Mouse (Mus musculus) regulatory T cell (primary cell): ENCODE results near the gene Ctbp2.

Experiments used
- in situ Hi-C: fragments of 300-600 bp; cut with MboI, MseI; formaldehyde crosslinking; loops from one replicate; pipeline ENCODE4 v1.15.1; 2025; ENCODE audit warnings: high pct_unique_total_duplicates

The Ctbp2 gene

DNA sequence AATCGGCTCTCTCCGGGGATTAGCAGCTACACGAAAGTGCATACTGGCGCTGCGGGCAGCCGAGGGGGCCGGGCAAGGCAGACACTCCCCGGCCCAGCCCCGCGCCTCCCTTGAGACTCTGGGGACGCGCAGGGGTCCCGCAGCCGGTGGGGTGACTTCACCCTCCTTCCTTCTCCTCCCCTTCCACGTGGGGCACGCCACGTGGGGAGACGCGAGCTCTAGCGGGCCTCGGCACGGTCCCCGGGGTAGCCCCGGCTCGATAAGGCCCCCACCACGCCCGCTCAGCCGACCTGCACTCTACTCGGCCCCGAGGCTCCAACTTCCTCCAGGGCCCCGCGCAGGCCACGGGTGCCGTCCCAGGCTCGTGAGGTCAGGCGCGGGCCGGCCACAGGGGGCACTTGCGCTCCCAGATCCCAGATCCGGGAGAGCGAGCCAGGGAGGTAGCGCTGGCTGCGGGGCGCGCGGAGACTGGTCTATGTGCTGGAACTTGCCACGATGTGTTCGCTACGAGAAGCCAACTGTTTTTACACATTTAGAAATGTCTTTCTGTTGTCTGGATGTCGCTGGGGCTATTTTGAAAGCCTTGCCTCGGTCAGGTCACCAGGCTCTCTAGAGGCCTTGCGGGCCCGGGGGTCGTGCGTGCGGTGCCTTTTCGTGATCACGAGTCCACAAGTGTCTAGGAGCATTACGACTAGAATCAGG lies at the start of gene Ctbp2:
Gene Ctbp2 (minus strand): TSS at position 356 of the 702 bp plus-strand sequence.
- in situ Hi-C loops: no loop called here

DNA sequence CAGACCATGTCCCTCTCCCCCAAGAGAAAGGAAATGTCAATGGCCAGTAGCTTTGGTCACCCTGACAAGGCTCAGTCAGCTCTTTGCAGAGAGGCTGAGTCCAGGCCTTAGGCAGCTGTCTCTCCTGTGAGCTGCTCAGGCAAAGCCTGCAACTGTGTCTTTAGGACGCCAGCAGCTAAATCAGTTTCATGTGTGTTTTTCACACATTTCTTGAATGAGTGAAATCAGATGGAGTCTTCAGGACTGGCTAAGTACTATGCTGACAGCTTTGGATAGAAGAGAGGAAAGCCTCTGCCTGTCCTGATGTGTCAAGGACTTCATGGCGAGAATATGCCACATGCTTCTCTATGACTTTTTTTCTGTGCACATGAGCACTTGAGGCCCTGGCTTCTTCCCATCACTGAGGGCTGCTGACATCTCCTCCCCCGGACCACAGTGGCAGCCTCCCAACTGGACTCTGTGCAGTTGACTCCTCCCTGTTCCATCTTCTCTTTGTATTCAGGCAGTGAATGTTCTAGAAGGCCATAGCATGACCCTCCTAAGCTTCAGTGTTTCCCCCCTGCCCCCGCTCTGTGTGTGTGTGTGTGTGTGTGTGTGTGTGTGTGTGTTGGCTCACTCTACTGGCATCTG lies 47.4 kb upstream of the Ctbp2 start:
- in situ Hi-C loops: no loop called here

DNA sequence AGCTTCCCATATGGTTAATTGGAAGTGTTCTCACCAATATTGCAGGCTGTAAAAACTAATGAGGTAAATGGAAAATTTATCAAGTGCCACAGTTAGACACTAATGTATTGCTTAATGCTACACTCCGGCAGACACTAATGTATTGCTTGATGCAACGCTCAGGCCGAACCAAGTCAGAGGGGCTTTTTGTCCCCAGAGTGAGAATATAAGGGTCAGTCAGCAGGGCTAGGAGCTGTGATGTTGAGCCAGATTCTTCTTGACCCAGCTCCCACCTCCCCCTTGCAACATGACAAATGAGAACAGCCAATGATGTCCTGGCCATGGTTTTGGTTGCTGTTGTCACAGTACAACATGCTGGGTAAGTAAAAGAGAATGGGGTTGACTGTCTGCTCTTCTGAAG lies 44.8 kb upstream of the Ctbp2 start:
- in situ Hi-C loops: no loop called here

DNA sequence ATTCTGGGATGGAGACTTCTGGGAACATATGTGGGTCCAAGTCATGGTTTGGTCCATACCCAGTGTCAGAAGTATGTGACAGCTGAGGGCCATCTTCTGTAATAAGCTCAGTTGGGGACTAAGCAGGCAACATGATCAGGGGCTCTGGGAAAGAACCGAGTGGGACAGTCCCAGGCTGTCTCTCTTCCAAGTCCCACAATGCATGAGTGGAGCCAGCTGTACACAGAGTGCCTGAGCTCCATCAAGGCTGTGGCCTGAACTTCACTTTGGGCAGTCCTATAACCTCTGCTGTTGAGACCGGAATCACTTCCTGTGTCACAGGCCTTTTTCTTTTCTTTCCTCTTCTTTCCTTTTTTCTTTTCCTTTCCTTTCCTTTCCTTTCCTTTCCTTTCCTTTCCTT lies 43.7 kb upstream of the Ctbp2 start:
- in situ Hi-C loops: no loop called here

DNA sequence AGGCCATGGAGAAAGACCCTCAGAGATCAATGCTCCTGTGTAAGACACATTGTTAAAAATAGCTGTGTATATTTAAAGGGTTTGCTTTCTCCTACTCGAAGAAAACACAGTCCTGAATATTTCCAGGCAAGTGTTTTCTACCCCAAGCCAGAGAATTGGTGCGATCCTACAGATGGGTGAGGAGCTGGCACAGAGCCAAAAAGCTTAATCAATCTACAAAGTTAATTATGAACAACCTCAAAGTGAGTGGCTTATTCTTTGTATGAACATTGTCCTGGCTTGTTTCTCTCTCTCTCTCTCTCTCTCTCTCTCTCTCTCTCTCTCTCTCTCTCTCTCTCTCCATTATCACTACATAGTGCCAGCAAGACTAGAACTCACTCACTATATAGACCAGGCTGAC lies 40.6 kb upstream of the Ctbp2 start:
- in situ Hi-C loops: no loop called here

DNA sequence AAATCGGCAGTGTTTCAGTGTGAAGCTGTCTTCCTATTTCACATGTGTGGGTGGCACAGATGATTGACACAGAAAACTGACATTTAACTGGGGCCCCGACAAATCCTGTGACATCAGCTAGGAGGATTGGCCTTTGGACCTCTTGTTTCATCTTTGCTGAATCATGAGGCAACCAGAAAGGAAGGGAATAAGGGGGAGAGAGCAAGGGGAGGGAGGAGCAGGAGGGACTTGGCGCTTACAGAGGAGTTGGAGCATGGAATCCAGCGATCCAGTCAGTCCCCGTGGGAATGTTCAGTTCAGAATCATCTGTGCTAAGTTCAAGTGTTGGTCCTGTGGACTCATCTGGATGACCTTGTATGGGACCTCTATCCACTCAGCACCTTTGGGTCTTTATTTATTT lies 38.9 kb upstream of the Ctbp2 start:
- in situ Hi-C loops: no loop called here

DNA sequence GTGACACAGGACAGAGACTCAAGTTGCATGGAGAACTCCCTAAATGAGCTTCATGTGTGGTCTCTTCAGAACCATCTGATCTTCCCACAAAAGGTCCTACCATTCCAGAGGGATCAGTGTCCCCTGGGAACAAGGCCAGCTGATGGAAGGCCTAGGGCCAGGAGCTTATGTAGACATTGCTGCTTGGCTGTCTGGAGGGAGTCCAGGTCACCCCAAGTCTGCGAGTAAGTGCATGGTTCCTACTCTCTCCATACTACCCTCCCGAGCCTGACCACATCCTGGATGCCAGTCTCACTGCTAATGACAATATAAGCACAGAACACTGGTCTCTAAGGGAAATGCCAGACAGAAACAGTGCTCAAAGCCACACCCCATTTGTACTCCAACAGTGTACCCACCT lies 38.0 kb upstream of the Ctbp2 start:
- in situ Hi-C loops: no loop called here

DNA sequence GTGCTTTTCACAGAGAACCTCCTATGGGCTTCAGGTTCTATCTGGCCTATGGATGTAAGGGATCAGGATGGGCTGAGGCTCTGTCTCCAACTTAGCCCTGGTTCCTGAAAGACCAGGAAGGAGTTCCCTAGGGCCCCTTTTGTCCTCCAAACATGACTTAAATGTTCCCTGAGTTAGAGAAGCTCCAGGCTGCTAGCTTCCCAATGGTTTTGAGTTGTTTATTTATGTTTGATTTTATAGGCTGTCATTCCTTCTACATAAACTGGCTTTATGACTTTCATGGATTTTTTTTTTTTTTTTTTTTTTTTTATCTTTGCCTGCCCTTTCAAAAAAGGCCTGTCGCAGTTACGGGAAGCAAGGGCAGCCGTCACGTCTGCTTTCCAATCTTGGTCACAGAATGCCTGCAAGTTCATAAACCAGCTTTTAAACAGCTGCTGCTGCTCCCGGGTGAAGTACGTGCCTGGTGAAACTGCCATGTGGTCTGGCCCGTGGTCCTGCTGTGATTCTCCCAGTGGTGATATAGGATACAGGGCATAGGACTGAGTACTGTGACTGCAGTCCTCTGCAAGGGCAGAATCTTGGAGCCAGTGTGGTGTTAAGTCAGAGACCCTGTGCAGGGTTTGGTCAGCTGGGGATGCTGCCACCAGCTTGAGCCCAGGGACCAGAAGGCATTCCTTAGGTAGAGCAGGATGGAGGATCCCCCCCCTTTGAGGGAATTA lies 37.4 kb upstream of the Ctbp2 start:
- in situ Hi-C loops: no loop called here

DNA sequence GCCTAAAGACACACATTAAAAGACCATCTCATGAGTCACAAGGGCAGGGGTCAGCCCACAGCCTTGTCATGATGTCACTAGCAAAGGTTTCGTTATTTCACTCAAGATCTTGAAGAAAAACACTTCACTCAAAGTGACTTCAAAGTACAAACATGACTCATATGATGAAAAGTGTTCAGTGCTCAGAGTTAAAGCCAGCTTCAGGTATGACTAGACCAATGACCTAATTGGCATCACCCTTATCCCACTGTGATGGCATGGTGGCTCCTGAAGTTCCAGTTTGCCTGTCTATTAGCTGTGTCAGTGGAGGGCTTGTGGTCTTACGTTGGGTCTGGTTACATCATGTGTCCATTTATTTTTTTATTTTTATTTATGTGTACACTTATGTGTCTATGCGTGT lies 35.4 kb upstream of the Ctbp2 start:
- in situ Hi-C loops: no loop called here

DNA sequence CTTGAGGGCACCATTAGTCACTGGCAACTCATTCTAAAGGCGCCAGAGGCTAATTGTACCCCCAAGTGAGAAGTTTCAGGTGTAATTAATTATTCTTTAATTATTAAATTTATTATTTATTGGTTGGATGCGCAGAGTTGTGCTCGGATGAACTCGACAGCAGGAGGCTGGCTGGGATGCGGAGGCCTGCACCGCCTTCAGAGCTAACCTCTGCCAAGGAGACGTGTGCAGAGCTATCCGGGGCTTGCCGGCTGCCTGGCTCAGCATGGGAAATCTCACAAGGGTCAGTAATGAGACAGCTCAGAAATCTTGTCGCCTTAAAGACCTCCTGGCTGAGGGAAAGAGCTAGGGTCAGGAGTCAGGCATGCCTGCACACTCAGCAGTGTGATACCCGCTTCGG lies 31.5 kb upstream of the Ctbp2 start:
- in situ Hi-C loops: no loop called here

DNA sequence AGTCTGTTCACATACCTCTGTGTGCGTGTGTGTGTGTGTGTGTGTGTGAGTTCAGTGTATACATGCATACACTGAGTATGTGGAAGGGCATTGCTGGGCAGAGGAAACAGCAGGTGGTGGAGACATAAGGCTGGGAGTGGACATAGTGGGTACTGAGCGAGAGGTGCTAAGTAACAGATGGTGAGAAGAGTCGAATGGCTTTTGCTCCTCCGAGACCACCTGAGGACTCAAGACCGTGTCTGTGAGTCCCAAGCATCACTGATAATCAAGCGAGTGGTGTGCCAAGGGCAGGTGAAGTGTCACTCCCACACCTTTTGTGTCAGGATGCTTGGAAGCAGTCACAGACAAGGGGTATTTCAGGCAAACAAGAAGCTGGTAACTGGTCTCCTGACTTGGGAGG lies 30.7 kb upstream of the Ctbp2 start:
- in situ Hi-C loops: no loop called here

DNA sequence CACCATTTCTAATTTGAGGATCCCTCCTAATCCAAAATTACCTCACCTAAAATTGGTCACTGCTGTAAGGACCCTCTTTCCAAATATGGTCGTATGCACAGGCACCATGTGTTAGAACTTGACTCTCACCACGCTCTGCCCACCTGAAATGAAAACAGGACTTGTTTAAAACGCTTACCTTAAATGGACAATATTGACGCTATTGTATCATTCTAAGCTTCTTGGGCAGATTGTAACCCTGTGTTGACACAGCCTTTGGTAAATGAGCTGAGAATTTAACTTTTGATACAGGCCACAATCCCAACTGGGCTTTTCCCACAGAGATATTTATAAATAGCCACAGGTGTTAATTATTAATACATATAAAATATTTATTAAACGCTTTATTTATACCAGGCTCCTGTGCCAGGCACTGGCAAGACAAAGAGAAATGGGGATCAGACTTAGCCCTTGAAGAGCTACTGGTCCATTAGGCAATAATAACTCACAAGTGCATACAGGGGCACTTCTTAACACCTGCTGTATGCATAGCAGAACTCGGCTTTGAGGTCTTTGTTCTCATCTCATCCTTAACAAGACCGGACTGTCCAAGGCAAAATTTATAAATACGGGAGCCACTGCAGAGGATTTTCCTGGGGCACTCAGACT lies 15.7 kb upstream of the Ctbp2 start:
- in situ Hi-C loops: no loop called here

DNA sequence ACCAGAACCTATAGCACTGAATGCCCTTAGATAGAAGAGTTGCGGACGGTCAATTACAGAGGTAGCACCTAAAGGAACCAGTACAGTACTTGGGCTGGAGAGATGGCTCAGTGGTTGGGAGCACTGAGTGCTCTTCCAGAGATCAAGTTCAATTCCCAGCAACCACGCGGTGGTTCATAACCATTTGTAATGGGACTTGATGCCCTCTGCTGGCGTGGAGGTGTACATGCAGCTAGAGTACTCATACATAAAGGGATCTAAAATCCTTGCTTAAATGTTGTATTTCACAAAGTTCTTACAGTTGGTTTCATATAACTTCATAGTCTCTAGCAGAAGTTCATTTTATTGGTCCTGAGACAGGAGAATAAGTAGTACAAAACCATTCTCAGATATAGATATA lies 9.4 kb upstream of the Ctbp2 start:
- in situ Hi-C loops: no loop called here

DNA sequence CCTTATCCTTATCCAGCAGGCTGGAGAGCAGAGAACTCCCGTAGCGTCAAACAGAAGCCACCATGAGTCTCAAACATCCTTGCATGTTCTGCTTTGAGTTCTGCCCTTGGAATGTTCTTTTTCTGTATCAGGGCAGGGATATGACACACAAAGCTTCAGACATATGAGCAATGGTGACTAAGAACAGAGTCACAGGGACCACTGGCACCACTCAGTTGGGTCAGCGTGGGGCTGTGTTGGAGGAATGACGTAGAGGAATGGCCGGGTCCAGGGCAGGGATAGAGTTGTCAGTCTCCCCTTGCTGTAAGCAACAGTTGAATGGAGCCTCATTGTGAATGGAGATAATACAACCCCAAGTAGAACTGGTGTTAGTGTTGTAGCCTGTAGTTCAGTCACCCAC lies 8.5 kb upstream of the Ctbp2 start:
- in situ Hi-C loops: no loop called here

DNA sequence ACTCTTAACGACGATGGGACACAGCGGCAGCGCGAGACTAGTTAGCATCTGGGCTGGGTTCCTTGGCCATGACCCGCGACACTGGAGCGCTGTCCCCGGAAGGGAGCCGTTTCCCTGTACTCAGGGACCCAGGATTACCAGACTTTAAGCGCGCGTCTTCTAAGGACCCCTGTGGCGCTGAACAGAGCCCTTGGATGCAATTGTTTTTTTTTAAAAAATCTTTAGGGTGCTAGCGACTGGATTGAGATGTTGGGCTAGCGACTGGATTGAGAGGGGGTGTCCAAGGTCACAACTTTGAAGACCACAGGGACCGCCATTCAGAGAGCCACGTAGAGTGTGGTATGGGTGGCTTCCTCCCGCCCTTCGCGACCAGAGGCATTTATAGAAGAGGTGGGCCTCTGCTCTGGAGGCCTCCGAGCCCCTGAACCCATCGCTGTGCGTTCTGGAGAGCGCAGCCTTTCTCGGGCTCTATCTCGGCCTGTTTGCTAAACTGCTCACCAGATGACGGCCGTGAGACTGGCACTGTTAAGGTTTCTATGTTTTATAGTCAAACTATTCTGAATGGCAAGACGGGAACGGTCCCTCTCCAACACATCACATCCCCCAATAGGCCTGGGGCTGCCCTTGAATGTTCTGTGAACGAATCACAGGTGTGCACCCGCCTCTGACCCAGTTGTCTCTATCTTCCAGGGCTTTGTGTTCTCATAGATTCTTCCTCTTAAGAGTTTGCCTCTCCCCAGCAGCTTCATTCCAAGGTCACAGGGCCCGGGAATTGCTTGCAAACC lies 739 bp upstream of the Ctbp2 start:
- in situ Hi-C loops: no loop called here

DNA sequence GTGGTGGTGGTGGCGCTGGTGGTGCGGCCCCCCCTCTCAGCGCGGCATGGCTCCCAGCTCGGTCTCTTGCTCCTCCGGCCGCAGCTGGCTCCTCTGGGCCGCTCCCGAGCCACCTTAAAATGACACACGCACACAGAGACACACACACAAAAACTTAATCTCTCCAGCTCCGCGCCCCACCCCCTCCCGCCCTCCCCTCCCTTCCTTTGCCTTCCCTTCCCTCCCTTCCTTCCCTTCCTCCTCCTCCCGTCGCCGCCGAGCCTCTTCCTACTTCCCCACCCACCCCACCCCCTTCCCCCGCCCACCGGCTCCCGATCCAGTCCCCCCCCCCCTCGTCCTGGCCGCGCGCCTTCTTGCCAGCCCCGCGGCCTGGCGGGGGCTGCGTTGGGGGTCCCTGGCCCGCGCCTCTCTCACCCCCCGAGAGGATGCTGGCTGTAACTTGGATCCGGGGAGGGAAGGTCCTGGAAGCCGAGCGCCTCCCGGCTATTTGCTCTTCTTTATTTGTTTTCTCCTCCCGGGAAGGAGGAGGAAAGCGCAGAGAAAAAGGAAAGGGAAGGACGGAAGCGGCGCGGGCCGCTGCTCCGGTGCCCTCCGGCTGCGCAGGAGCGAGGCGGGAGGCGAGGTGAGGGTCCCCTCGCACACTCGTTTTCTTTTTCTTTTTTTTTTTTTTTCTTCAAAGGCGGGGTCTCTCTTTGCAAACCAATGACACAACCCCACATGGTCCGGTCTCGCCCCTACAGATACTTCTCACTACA lies 733 bp downstream of the Ctbp2 start, which contains the start of gene Fgfr2:
Gene Fgfr2 (minus strand): TSS at position 107 of the 755 bp plus-strand sequence.
- in situ Hi-C loops: no loop called here

DNA sequence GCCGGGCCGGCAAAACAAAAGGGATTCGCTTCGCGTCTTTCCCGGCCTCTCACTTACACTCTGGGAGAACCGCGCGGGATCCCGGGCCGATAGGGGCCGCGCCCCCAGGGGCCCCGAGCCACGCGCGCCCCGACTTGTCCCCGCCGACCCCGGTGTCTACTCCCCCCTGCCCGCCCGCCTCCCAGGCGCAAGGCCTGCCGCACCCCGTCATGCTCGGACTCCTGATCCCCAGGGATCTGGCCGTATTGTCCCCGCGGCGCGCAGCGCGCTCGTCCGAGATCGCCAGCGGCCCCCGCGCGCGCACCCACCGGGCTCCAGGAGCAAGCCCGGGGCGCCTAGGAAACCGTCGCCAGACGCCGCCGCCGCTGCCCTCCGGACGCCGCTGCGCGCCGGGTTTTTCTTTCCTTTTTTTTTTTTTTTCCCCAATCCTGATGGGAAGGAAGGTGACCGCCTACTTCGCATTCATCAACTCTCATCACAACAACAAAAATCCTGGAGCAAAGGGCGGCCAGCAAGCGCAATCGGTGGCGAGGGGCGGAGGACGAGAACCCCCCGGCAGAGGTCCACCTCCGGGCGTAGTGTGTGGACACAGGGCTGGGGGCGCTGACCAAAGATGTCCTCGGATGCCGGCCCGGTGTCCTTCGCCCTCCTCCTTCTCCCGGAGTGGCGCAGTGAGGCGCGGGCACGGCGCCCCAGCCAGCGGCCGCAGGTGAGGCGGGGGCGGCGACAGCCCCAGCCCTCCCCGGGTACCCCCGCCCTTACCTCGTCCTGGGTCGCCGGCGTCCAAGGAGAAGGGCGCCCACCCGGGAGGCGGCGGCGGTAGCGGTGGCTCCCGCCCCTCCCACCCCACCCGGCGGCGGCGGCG lies 1.5 kb downstream of the Ctbp2 start:
- in situ Hi-C loops: no loop called here

DNA sequence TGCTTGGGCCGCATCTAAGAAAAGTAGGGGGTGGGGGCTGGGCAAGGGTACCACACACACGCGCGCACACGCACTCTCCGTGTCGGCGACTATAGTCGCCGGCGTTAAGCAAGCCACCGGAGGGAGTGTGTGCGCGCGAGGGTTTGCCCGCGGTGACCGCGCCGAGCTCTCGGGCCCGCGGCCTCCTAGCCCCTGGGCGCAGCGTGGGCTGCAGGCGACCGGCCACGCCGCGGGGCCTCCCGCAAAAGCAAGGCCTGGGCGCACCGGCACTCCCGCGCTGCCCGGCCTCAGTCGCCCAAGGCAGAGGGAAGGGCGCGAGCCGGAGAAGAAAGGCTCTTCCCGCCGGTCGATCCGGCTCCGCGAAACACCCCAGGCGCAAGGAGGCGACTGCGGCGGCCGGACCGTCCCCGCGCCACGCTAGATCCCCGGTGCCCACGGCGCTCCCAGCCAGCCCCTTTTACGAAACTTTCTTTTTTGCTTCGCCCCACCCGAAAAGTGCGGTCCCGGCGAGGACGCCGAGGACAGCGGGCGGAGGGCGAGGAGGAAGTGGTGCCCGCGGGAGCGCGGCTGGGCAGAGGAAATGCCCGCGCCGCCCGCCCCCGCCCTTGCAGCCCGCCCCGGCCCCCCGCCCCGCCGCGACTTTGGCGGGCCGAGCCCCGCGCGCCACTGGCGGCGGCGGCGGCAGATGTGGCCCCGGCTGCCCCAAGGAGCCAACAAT lies 2.3 kb downstream of the Ctbp2 start:
- in situ Hi-C loops: no loop called here

DNA sequence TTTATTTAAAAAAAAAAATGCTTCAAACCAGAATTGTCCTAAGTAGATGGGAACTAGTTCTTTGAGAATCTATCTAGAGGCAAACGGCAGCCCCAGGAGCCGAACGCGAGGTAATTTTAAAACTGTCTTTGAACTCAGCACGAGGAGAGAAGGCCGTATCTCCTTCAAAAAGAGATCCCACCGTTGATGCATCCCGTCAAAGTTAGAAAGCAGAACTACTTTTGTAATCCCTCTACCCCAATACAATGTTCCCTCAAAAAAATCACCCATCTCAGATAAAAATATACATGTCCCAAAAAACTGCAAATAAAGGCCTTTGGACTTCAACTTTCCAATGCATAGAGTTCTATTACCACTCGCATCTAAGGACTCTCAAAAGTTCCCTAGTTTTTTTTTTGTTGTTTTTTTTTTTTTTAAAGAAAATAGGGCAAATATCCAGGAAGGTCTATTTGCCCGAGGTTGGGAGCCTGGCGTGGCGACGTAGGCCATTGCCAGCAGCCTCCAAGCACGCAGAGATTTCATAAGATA lies 3.0 kb downstream of the Ctbp2 start:
- in situ Hi-C loops: no loop called here
